Mouse (Mus musculus) C2C12 (cell line): Measurements from ENCODE around the gene Klhdc8a.
A peak's percentile ranks its signal among the peaks of the same experiment; 100 is the strongest.

Experiments used
- CEBPB ChIP-seq: IDR thresholded peaks from one replicate; pipeline ENCODE4 v1.6.1; 2011; ENCODE audit warnings: low read depth, mild to moderate bottlenecking, control low read depth, moderate library complexity
- CTCF ChIP-seq: IDR thresholded peaks from one replicate; pipeline ENCODE4 v1.5.1; 2011; ENCODE audit not compliant: control insufficient read depth, insufficient read depth, insufficient read length
- MAX ChIP-seq: IDR thresholded peaks from one replicate; pipeline ENCODE4 v1.6.1; 2011; ENCODE audit warnings: mild to moderate bottlenecking, control low read depth
- MYOG ChIP-seq: IDR thresholded peaks from one replicate; pipeline ENCODE4 v1.6.1; 2011; ENCODE audit not compliant: control insufficient read depth, insufficient read length; ENCODE audit errors: extremely low read depth
- USF1 ChIP-seq: IDR thresholded peaks from one replicate; pipeline ENCODE4 v1.6.1; 2011; ENCODE audit warnings: low read depth, mild to moderate bottlenecking, control low read depth, moderate library complexity

GRCm38 (mm10) chr1:132353389-132353788 lies 55.0 kb downstream of the Klhdc8a start:
- TF ChIP-seq CEBPB (no peak), CTCF (no peak), MAX (peak; percentile 34), USF1 (no peak), MYOG (no peak)
